Mouse (Mus musculus) ES-Bruce4 (cell line): Measurements from ENCODE around the gene AI854703.

Experiments used
- CTCF ChIP-seq: IDR thresholded peaks from one replicate; pipeline ENCODE4 v1.8.1; 2011; ENCODE audit warnings: low read depth, low read length
- EP300 ChIP-seq: IDR thresholded peaks from 2 replicates; pipeline ENCODE4 v1.6.1; 2011; ENCODE audit warnings: low read depth, low read length; ENCODE audit not compliant: insufficient read depth
- POLR2A ChIP-seq: IDR thresholded peaks from one replicate; pipeline ENCODE4 v1.8.1; 2011; ENCODE audit warnings: low read length; ENCODE audit not compliant: insufficient read depth

- TF ChIP-seq CTCF (no peak), EP300 (no peak), POLR2A (no peak)
Observed at GRCm38 (mm10) chr6:48582037-48582436, 44.5 kb upstream of the AI854703 start.
